Mouse (Mus musculus): ENCODE measurements around the gene Clgn. TPM values are rescaled to one million over a fixed set of nuclear protein-coding genes. Genes with fewer than 3 reads are reported as not detected.

Gene Clgn
- polyA plus RNA-seq, 1 experiment = not detected

GRCm38 (mm10) chr8:83382850-83383249, 6.8 kb upstream of the Clgn start:
- Histone ChIP-seq H3K27me3 (ENCODE audit: control insufficient read depth, insufficient read depth, insufficient read length) (no peaks in the 10 kb centered on the region), H3K4me3 (no peak overlapping the region), H3K79me2 (ENCODE audit: control insufficient read depth, insufficient read depth) (no peaks in the 10 kb centered on the region), H3K4me2 (ENCODE audit: low read depth) (no peak overlapping the region), H3ac (ENCODE audit: control insufficient read depth, insufficient read length) (no peak overlapping the region), H3K36me3 (ENCODE audit: control insufficient read depth, insufficient read depth) (no peaks in the 10 kb centered on the region)
- TF ChIP-seq TCF3 (IDR thresholded peaks at IDR 0.05; ENCODE audit: insufficient read length, low read depth) (no peak), POLR2AphosphoS2 (IDR thresholded peaks at IDR 0.05; ENCODE audit: insufficient read length, low read depth) (no peak), TCF12 (IDR thresholded peaks at IDR 0.05; ENCODE audit: insufficient read depth, poor library complexity, severe bottlenecking) (no peak), CEBPB (IDR thresholded peaks at IDR 0.05; ENCODE audit: insufficient read depth, poor library complexity, severe bottlenecking) (no peak), SRF (IDR thresholded peaks at IDR 0.05; ENCODE audit: control insufficient read depth, insufficient read length, low read depth) (no peak), POLR2A (IDR thresholded peaks at IDR 0.05; ENCODE audit: insufficient read length, low read depth) (no peak), MYOD1 (IDR thresholded peaks at IDR 0.05; ENCODE audit: control insufficient read depth in 1 of 3, insufficient read length in 2 of 3, low read depth in 2 of 3) (no peak), USF1 (IDR thresholded peaks at IDR 0.05; ENCODE audit: low read depth) (no peak), REST (IDR thresholded peaks at IDR 0.05; ENCODE audit: insufficient read depth, insufficient read length) (no peak), MAX (IDR thresholded peaks at IDR 0.05; ENCODE audit: low read depth) (no peak), E2F4 (IDR thresholded peaks at IDR 0.05; ENCODE audit: insufficient read depth) (no peak), MYOG (IDR thresholded peaks at IDR 0.05; ENCODE audit: control insufficient read depth in 1 of 3, insufficient read depth in 1 of 3, insufficient read length in 2 of 3, low read depth in 2 of 3) (no peak)

- Histone ChIP-seq H3K4me2 (ENCODE audit: low read depth) (no peak overlapping the region), H3K79me2 (ENCODE audit: control insufficient read depth, insufficient read depth) (no peaks in the 10 kb centered on the region), H3ac (ENCODE audit: control insufficient read depth, insufficient read length) (no peak overlapping the region), H3K27me3 (ENCODE audit: control insufficient read depth, insufficient read depth, insufficient read length) (peaks cover 22% of the 10 kb centered on the region), H3K36me3 (ENCODE audit: control insufficient read depth, insufficient read depth) (no peaks in the 10 kb centered on the region), H3K4me3 (no peak overlapping the region)
- TF ChIP-seq MYOG (IDR thresholded peaks at IDR 0.05; ENCODE audit: control insufficient read depth in 1 of 3, insufficient read depth in 1 of 3, insufficient read length in 2 of 3, low read depth in 2 of 3) = no peak
- no peak for TF ChIP-seq TCF12 (IDR thresholded peaks at IDR 0.05; ENCODE audit: insufficient read depth, poor library complexity, severe bottlenecking)
- TF ChIP-seq SRF (IDR thresholded peaks at IDR 0.05; ENCODE audit: control insufficient read depth, insufficient read length, low read depth) = no peak
- no peak for TF ChIP-seq USF1 (IDR thresholded peaks at IDR 0.05; ENCODE audit: low read depth)
- TF ChIP-seq REST (IDR thresholded peaks at IDR 0.05; ENCODE audit: insufficient read depth, insufficient read length) = no peak
- TF ChIP-seq E2F4 (IDR thresholded peaks at IDR 0.05; ENCODE audit: insufficient read depth) = no peak
- no peak for TF ChIP-seq CEBPB (IDR thresholded peaks at IDR 0.05; ENCODE audit: insufficient read depth, poor library complexity, severe bottlenecking)
- no peak for TF ChIP-seq POLR2A (IDR thresholded peaks at IDR 0.05; ENCODE audit: insufficient read length, low read depth)
- no peak for TF ChIP-seq POLR2AphosphoS2 (IDR thresholded peaks at IDR 0.05; ENCODE audit: insufficient read length, low read depth)
- TF ChIP-seq MAX (IDR thresholded peaks at IDR 0.05; ENCODE audit: low read depth) = no peak
- TF ChIP-seq MYOD1 (IDR thresholded peaks at IDR 0.05; ENCODE audit: control insufficient read depth in 1 of 3, insufficient read length in 2 of 3, low read depth in 2 of 3) = no peak
- no peak for TF ChIP-seq TCF3 (IDR thresholded peaks at IDR 0.05; ENCODE audit: insufficient read length, low read depth)
These were observed 487 bp downstream of the Clgn start for GRCm38 (mm10) chr8:83390006-83390701.

DNA sequence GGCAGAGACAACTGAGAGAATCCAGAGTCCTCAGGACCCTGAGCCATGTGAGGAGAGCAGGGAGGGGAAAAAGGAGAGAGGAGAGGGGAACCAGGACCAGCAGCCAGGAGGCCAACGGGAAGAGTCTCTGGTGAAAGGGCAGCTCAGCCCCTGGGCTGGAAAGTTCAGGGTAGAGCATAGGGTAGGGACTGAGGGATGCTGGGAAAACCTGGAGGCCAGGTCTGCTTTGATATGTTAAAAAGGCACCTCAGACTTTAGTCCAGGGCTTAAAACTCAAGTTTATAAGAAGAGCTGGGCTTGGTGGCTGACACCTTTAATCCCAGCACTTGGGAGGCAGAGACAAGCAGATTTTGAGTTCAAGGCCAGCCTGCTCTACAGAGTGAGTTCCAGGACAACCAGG, 2.9 kb downstream of the Clgn start:
- H3K36me3 ChIP-seq (ENCODE audit: control insufficient read depth, insufficient read depth) = no peaks in the 10 kb centered on the region

GRCm38 (mm10) chr8:83394325-83394724, 4.7 kb downstream of the Clgn start:
- no peak overlapping the region for H3K4me2 ChIP-seq (ENCODE audit: low read depth)
- TF ChIP-seq SRF (IDR thresholded peaks at IDR 0.05; ENCODE audit: control insufficient read depth, insufficient read length, low read depth) (no peak), TCF3 (IDR thresholded peaks at IDR 0.05; ENCODE audit: insufficient read length, low read depth) (no peak), MAX (IDR thresholded peaks at IDR 0.05; ENCODE audit: low read depth) (no peak), CEBPB (IDR thresholded peaks at IDR 0.05; ENCODE audit: insufficient read depth, poor library complexity, severe bottlenecking) (no peak), POLR2A (IDR thresholded peaks at IDR 0.05; ENCODE audit: insufficient read length, low read depth) (no peak), E2F4 (IDR thresholded peaks at IDR 0.05; ENCODE audit: insufficient read depth) (no peak), REST (IDR thresholded peaks at IDR 0.05; ENCODE audit: insufficient read depth, insufficient read length) (no peak), MYOD1 (IDR thresholded peaks at IDR 0.05; ENCODE audit: control insufficient read depth in 1 of 3, insufficient read length in 2 of 3, low read depth in 2 of 3) (no peak), MYOG (IDR thresholded peaks at IDR 0.05; ENCODE audit: control insufficient read depth in 1 of 3, insufficient read depth in 1 of 3, insufficient read length in 2 of 3, low read depth in 2 of 3) (no peak), TCF12 (IDR thresholded peaks at IDR 0.05; ENCODE audit: insufficient read depth, poor library complexity, severe bottlenecking) (no peak)

More for the DNA sequence above, 2.9 kb downstream of the Clgn start:
- no peaks in the 10 kb centered on the region for H3K79me2 ChIP-seq (ENCODE audit: control insufficient read depth, insufficient read depth)
- no peak for TF ChIP-seq USF1 (IDR thresholded peaks at IDR 0.05; ENCODE audit: low read depth)
- no peak for TF ChIP-seq REST (IDR thresholded peaks at IDR 0.05; ENCODE audit: insufficient read depth, insufficient read length)
- no peak for TF ChIP-seq MAX (IDR thresholded peaks at IDR 0.05; ENCODE audit: low read depth)
- no peak for TF ChIP-seq CEBPB (IDR thresholded peaks at IDR 0.05; ENCODE audit: insufficient read depth, poor library complexity, severe bottlenecking)
- no peak for TF ChIP-seq POLR2A (IDR thresholded peaks at IDR 0.05; ENCODE audit: insufficient read length, low read depth)
- TF ChIP-seq TCF3 (IDR thresholded peaks at IDR 0.05; ENCODE audit: insufficient read length, low read depth) = no peak
- TF ChIP-seq MYOD1 (IDR thresholded peaks at IDR 0.05; ENCODE audit: control insufficient read depth in 1 of 3, insufficient read length in 2 of 3, low read depth in 2 of 3) = no peak
- no peak for TF ChIP-seq MYOG (IDR thresholded peaks at IDR 0.05; ENCODE audit: control insufficient read depth in 1 of 3, insufficient read depth in 1 of 3, insufficient read length in 2 of 3, low read depth in 2 of 3)
- TF ChIP-seq TCF12 (IDR thresholded peaks at IDR 0.05; ENCODE audit: insufficient read depth, poor library complexity, severe bottlenecking) = no peak
- no peak for TF ChIP-seq POLR2AphosphoS2 (IDR thresholded peaks at IDR 0.05; ENCODE audit: insufficient read length, low read depth)
- TF ChIP-seq SRF (IDR thresholded peaks at IDR 0.05; ENCODE audit: control insufficient read depth, insufficient read length, low read depth) = no peak
- no peak for TF ChIP-seq E2F4 (IDR thresholded peaks at IDR 0.05; ENCODE audit: insufficient read depth)
- H3ac ChIP-seq (ENCODE audit: control insufficient read depth, insufficient read length) = no peak overlapping the region
- no peak overlapping the region for H3K4me3 ChIP-seq
- H3K4me2 ChIP-seq (ENCODE audit: low read depth) = no peak overlapping the region
- H3K27me3 ChIP-seq (ENCODE audit: control insufficient read depth, insufficient read depth, insufficient read length) = peaks cover 29% of the 10 kb centered on the region

More at GRCm38 (mm10) chr8:83394325-83394724, 4.7 kb downstream of the Clgn start:
- H3K79me2 ChIP-seq (ENCODE audit: control insufficient read depth, insufficient read depth) = no peaks in the 10 kb centered on the region
- H3K36me3 ChIP-seq (ENCODE audit: control insufficient read depth, insufficient read depth) = no peaks in the 10 kb centered on the region
- H3K27me3 ChIP-seq (ENCODE audit: control insufficient read depth, insufficient read depth, insufficient read length) = peaks cover 23% of the 10 kb centered on the region
- H3ac ChIP-seq (ENCODE audit: control insufficient read depth, insufficient read length) = no peak overlapping the region
- H3K4me3 ChIP-seq = no peak overlapping the region

Data from myocyte (in vitro differentiated cells).